Mouse (Mus musculus) erythroblast, embryonic 14.5 days (primary cell): ENCODE results near the gene Ces4a. TPM values are rescaled to one million over a fixed set of nuclear protein-coding genes. Genes with fewer than 3 reads are reported as not detected.

ENCODE experiments used
- H3K27me3 ChIP-seq: 2 replicates; pipeline ENCODE4 v1.6.1; 2012; ENCODE audit warnings: inconsistent platforms; ENCODE audit not compliant: control insufficient read depth
- H3K36me3 ChIP-seq: 2 replicates; pipeline ENCODE4 v1.6.1; 2012; ENCODE audit warnings: mild to moderate bottlenecking, inconsistent platforms; ENCODE audit not compliant: control insufficient read depth
- H3K4me1 ChIP-seq: 2 replicates; pipeline ENCODE4 v1.6.1; 2012; ENCODE audit warnings: inconsistent platforms; ENCODE audit not compliant: control insufficient read depth
- H3K4me3 ChIP-seq: replicated peaks from 2 replicates; pipeline ENCODE3; 2012; ENCODE audit warnings: moderate library complexity, mild to moderate bottlenecking, inconsistent platforms
- H3K9me3 ChIP-seq: 2 replicates; pipeline ENCODE4 v1.6.1; 2012; ENCODE audit warnings: low read length, inconsistent platforms, mixed read lengths; ENCODE audit not compliant: control insufficient read depth
- GATA1 ChIP-seq: IDR thresholded peaks from 2 replicates; pipeline ENCODE4 v1.6.1; 2012; ENCODE audit warnings: low read length, inconsistent platforms, mixed read lengths
- TAL1 ChIP-seq: IDR thresholded peaks from 3 replicates; pipeline ENCODE4 v1.6.1; 2012; ENCODE audit warnings: low read length, inconsistent platforms, mixed read lengths
- polyA plus RNA-seq: library from polyadenylated mRNA; stranded (reverse); fragments of >175 nt; gene quantifications from 2 replicates; pipeline ENCODE4 v1.2.3, GENCODE M21; 2012

Ces4a gene
- polyA plus RNA-seq, 1 experiment, result not detected

- Histone ChIP-seq H3K4me3 (no peak overlapping the region), H3K4me1 (no peaks in the 10 kb centered on the region), H3K9me3 (no peaks in the 10 kb centered on the region), H3K27me3 (peaks cover 6% of the 10 kb centered on the region), H3K36me3 (no peaks in the 10 kb centered on the region)
- no peak for TF ChIP-seq GATA1
- no peak for TF ChIP-seq TAL1
Measured at GRCm38 (mm10) chr8:105142395-105142794, 10.8 kb downstream of the Ces4a start.

GRCm38 (mm10) chr8:105151654-105152053 is 20.1 kb downstream of the Ces4a start:
- H3K9me3 ChIP-seq, result no peaks in the 10 kb centered on the region
- no peaks in the 10 kb centered on the region for H3K4me1 ChIP-seq
- no peak overlapping the region for H3K4me3 ChIP-seq
- TF ChIP-seq TAL1 (no peak), GATA1 (no peak)
- peaks cover 31% of the 10 kb centered on the region for H3K27me3 ChIP-seq
- H3K36me3 ChIP-seq, result no peaks in the 10 kb centered on the region

- no peak overlapping the region for H3K4me3 ChIP-seq
- no peaks in the 10 kb centered on the region for H3K9me3 ChIP-seq
- no peaks in the 10 kb centered on the region for H3K4me1 ChIP-seq
- no peak for TF ChIP-seq TAL1
- no peak for TF ChIP-seq GATA1
- H3K36me3 ChIP-seq, result no peaks in the 10 kb centered on the region
- H3K27me3 ChIP-seq, result peaks cover 31% of the 10 kb centered on the region
Measured at GRCm38 (mm10) chr8:105152623-105153398, 21.2 kb downstream of the Ces4a start.

- no peak for TF ChIP-seq GATA1
- TF ChIP-seq TAL1, result no peak
- Histone ChIP-seq H3K9me3 (no peaks in the 10 kb centered on the region), H3K4me1 (no peaks in the 10 kb centered on the region), H3K36me3 (no peaks in the 10 kb centered on the region), H3K27me3 (peaks cover 28% of the 10 kb centered on the region), H3K4me3 (no peak overlapping the region)
Measured at GRCm38 (mm10) chr8:105154316-105154715, 22.7 kb downstream of the Ces4a start.

GRCm38 (mm10) chr8:105155091-105155745 is 23.6 kb downstream of the Ces4a start:
- no peak for TF ChIP-seq TAL1
- no peak for TF ChIP-seq GATA1
- Histone ChIP-seq H3K4me1 (no peaks in the 10 kb centered on the region), H3K9me3 (no peaks in the 10 kb centered on the region), H3K4me3 (no peak overlapping the region), H3K36me3 (no peaks in the 10 kb centered on the region), H3K27me3 (peaks cover 28% of the 10 kb centered on the region)

GRCm38 (mm10) chr8:105157555-105157954 is 26.0 kb downstream of the Ces4a start:
- Histone ChIP-seq H3K36me3 (no peaks in the 10 kb centered on the region), H3K27me3 (peaks cover 19% of the 10 kb centered on the region), H3K4me1 (no peaks in the 10 kb centered on the region), H3K4me3 (no peak overlapping the region), H3K9me3 (no peaks in the 10 kb centered on the region)
- TF ChIP-seq GATA1 (no peak), TAL1 (no peak)

- Histone ChIP-seq H3K4me3 (no peak overlapping the region), H3K36me3 (no peaks in the 10 kb centered on the region), H3K4me1 (no peaks in the 10 kb centered on the region), H3K27me3 (peaks cover 13% of the 10 kb centered on the region), H3K9me3 (no peaks in the 10 kb centered on the region)
- TF ChIP-seq GATA1, result no peak
- no peak for TF ChIP-seq TAL1
Measured at GRCm38 (mm10) chr8:105158084-105158483, 26.5 kb downstream of the Ces4a start.

GRCm38 (mm10) chr8:105161121-105161652 is 29.6 kb downstream of the Ces4a start:
- H3K36me3 ChIP-seq, result no peaks in the 10 kb centered on the region
- H3K27me3 ChIP-seq, result peaks cover 2% of the 10 kb centered on the region; the same call in 1 of the 2 replicates
- no peak overlapping the region for H3K4me3 ChIP-seq
- H3K9me3 ChIP-seq, result no peaks in the 10 kb centered on the region
- no peaks in the 10 kb centered on the region for H3K4me1 ChIP-seq
- no peak for TF ChIP-seq GATA1
- TF ChIP-seq TAL1, result no peak

- Histone ChIP-seq H3K36me3 (no peaks in the 10 kb centered on the region), H3K27me3 (peaks cover 15% of the 10 kb centered on the region), H3K4me1 (no peaks in the 10 kb centered on the region), H3K4me3 (no peak overlapping the region), H3K9me3 (no peaks in the 10 kb centered on the region)
- TF ChIP-seq TAL1, result no peak
Measured at GRCm38 (mm10) chr8:105164272-105164902, 32.8 kb downstream of the Ces4a start.
